Mouse (Mus musculus): Measurements from ENCODE around the gene Il27ra.
A peak's percentile ranks its signal among the peaks of the same experiment; 100 is the strongest.
"Not testable (repeated sequence)": the region's sequence is repeated elsewhere in the genome, so short reads cannot be mapped to it uniquely, and the experiment has no call there.

Il27ra gene

GRCm38 (mm10) chr8:84019738-84020137 lies 22.7 kb downstream of the Il27ra start:
- no peak for DNase-seq (ENCODE audit: low read depth)

GRCm38 (mm10) chr8:84015833-84016232 lies 26.6 kb downstream of the Il27ra start:
- no peak for DNase-seq (ENCODE audit: low read depth)

GRCm38 (mm10) chr8:84012499-84013165 lies 29.8 kb downstream of the Il27ra start:
- DNase-seq (ENCODE audit: low read depth), result no peak

GRCm38 (mm10) chr8:84011705-84012498 lies 30.5 kb downstream of the Il27ra start, which contains the start of gene 2210011C24Rik:
Gene 2210011C24Rik (minus strand): TSS chr8:84012171.
- DNase-seq (ENCODE audit: low read depth), result no peak

GRCm38 (mm10) chr8:84010625-84011611 lies 31.5 kb downstream of the Il27ra start:
- DNase-seq (ENCODE audit: low read depth), result peak; percentile 52

GRCm38 (mm10) chr8:84009876-84010275 lies 32.5 kb downstream of the Il27ra start:
- DNase-seq (ENCODE audit: low read depth), result peak; percentile 58

GRCm38 (mm10) chr8:84008362-84008761 lies 34.0 kb downstream of the Il27ra start:
- DNase-seq (ENCODE audit: low read depth), result no peak

- not testable (repeated sequence) for DNase-seq (ENCODE audit: low read depth)
Observed at GRCm38 (mm10) chr8:84005502-84005901, 36.9 kb downstream of the Il27ra start.

- DNase-seq (ENCODE audit: low read depth), result peak; percentile 88
Observed at GRCm38 (mm10) chr8:84004533-84005201, 37.7 kb downstream of the Il27ra start.

- DNase-seq (ENCODE audit: low read depth), result no peak
Observed at GRCm38 (mm10) chr8:84003612-84004246, 38.7 kb downstream of the Il27ra start.

GRCm38 (mm10) chr8:84002957-84003611 lies 39.3 kb downstream of the Il27ra start:
- DNase-seq (ENCODE audit: low read depth), result no peak

- no peak for DNase-seq (ENCODE audit: low read depth)
Observed at GRCm38 (mm10) chr8:84001281-84002000, 40.9 kb downstream of the Il27ra start, which contains the start of gene 1700067K01Rik. Gene 1700067K01Rik (plus strand): TSS chr8:84001502.

GRCm38 (mm10) chr8:83999825-84000224 lies 42.6 kb downstream of the Il27ra start:
- DNase-seq (ENCODE audit: low read depth), result no peak

- no peak for DNase-seq (ENCODE audit: low read depth)
Observed at GRCm38 (mm10) chr8:83999057-83999705, 43.2 kb downstream of the Il27ra start.

GRCm38 (mm10) chr8:83998231-83999056 lies 43.9 kb downstream of the Il27ra start:
- peak; percentile 66 for DNase-seq (ENCODE audit: low read depth)

- no peak for DNase-seq (ENCODE audit: low read depth)
Observed at GRCm38 (mm10) chr8:83997511-83998141, 44.8 kb downstream of the Il27ra start, which contains the start of gene Samd1. Gene Samd1 (plus strand): TSS chr8:83997672.

Measured in c-Kit-positive CD71-positive TER-119-negative erythroid progenitor cells, embryonic 14.5 days (primary cell).